Mouse (Mus musculus) forebrain, embryonic 13.5 days (tissue): ENCODE data around the gene Sec1. TPM values are rescaled to one million over a fixed set of nuclear protein-coding genes. Genes with fewer than 3 reads are reported as not detected.

Experiments
- ATAC-seq: fragments of 200-750 bp; cut with Nextera tagmentation; 2 replicates; pipeline ENCODE4 v1.8.0; 2017
- H3K27ac ChIP-seq: fragments of 300-500 bp; sonication (generic); 2 replicates; pipeline ENCODE4 v1.5.1; 2015; ENCODE audit warnings: inconsistent platforms, mild to moderate bottlenecking, moderate library complexity
- H3K27me3 ChIP-seq: fragments of 300-500 bp; sonication (generic); 2 replicates; pipeline ENCODE4 v1.6.1; 2015; ENCODE audit warnings: mild to moderate bottlenecking, inconsistent platforms
- H3K36me3 ChIP-seq: fragments of 300-500 bp; sonication (generic); 2 replicates; pipeline ENCODE4 v1.6.1; 2015; ENCODE audit warnings: mild to moderate bottlenecking, inconsistent platforms; ENCODE audit not compliant: poor library complexity, severe bottlenecking
- H3K4me1 ChIP-seq: fragments of 300-500 bp; sonication (generic); 2 replicates; pipeline ENCODE4 v1.6.1; 2015; ENCODE audit warnings: inconsistent platforms
- H3K4me2 ChIP-seq: fragments of 300-500 bp; sonication (generic); 2 replicates; pipeline ENCODE4 v1.6.1; 2015; ENCODE audit warnings: inconsistent platforms, mild to moderate bottlenecking, moderate library complexity
- H3K4me3 ChIP-seq: fragments of 300-500 bp; sonication (generic); 2 replicates; pipeline ENCODE4 v1.5.1; 2015; ENCODE audit warnings: mild to moderate bottlenecking, inconsistent platforms
- H3K9ac ChIP-seq: fragments of 300-500 bp; sonication (generic); 2 replicates; pipeline ENCODE4 v1.6.1; 2015; ENCODE audit warnings: mild to moderate bottlenecking, inconsistent platforms
- H3K9me3 ChIP-seq: fragments of 300-500 bp; sonication (generic); replicated peaks from 2 replicates; pipeline ENCODE4 v1.6.1; 2016; ENCODE audit warnings: inconsistent platforms
- WGBS: fragments of 180-500 bp; shearing (Covaris S2); methylation state at CpG from one replicate; pipeline ENCODE4 v1.1.7; 2015; 5-methylcytosine and 5-hydroxymethylcytosine counted together
- polyA plus RNA-seq: library from polyadenylated mRNA; unstranded; fragments of >200 nt; fragmentation: Nextera tagmentation; extraction: Ambion mirVana; gene quantifications from 2 replicates; pipeline ENCODE4 v1.2.1, GENCODE M21; 2015

Gene Sec1
- polyA plus RNA-seq, 1 experiment from 2014 or later = 0.17 TPM

GRCm38 (mm10) chr7:45709036-45709435 lies 14.8 kb upstream of the Sec1 start:
- no peaks in the 10 kb centered on the region for H3K9me3 ChIP-seq
- H3K4me1 ChIP-seq = peaks cover 62% of the 10 kb centered on the region
- H3K9ac ChIP-seq = no peak overlapping the region
- no peaks in the 10 kb centered on the region for H3K27me3 ChIP-seq
- H3K4me2 ChIP-seq = peak overlapping the region; percentile 99; the same call in 1 of the 2 replicates
- ATAC-seq = 0 out of 2 replicates have a peak, but pooled peaks have one; percentile 3
- peak overlapping the region; percentile 65 for H3K27ac ChIP-seq
- no peak overlapping the region for H3K4me3 ChIP-seq
- H3K36me3 ChIP-seq = peaks cover 40% of the 10 kb centered on the region
- 49% methylated on average over 6 of the region's 6 CpGs for WGBS

DNA sequence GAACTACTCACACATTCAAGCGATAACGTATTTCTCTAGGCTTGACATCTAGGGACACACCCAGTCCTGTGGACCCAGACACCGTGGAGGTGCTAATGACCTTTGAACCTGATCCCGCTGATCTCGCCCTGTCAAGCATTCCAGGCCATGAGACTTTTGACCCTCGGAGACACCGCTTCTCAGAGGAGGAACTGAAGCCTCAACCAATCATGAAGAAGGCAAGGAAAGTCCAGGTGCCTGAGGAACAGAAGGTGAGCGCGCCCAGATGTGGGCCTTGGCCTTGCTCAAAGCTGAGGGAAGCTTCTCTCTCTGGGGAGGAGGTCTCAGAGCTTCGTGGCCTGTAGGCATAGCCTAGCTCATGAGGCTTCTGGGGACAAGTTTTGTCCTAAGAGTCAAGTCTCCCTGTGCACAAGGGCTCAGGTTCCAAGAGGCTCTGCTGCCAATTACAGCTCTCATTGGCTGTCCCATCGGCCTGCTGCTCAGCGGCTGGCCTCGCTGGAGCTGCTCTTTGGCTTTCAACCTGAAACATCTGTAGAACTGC lies 14.1 kb upstream of the Sec1 start:
- no peak for ATAC-seq
- H3K4me3 ChIP-seq = no peak overlapping the region
- no peaks in the 10 kb centered on the region for H3K27me3 ChIP-seq
- H3K27ac ChIP-seq = peak overlapping the region; percentile 59
- peaks cover 68% of the 10 kb centered on the region for H3K4me1 ChIP-seq
- peaks cover 37% of the 10 kb centered on the region for H3K36me3 ChIP-seq
- peak overlapping the region; percentile 6 for H3K9ac ChIP-seq
- no peaks in the 10 kb centered on the region for H3K9me3 ChIP-seq
- peak overlapping the region; percentile 99 for H3K4me2 ChIP-seq
- 59% methylated on average over 13 of the region's 13 CpGs for WGBS

- H3K4me2 ChIP-seq = peak overlapping the region; percentile 99
- H3K9me3 ChIP-seq = no peaks in the 10 kb centered on the region
- H3K9ac ChIP-seq = peak overlapping the region; percentile 57
- peak overlapping the region; percentile 75 for H3K27ac ChIP-seq
- WGBS = under 1% methylated on average over 27 of the region's 27 CpGs
- H3K36me3 ChIP-seq = peaks cover 29% of the 10 kb centered on the region
- no peaks in the 10 kb centered on the region for H3K27me3 ChIP-seq
- peak overlapping the region; percentile 57 for H3K4me3 ChIP-seq
- no peak for ATAC-seq
- H3K4me1 ChIP-seq = peaks cover 72% of the 10 kb centered on the region
These were observed 13.3 kb upstream of the Sec1 start for GRCm38 (mm10) chr7:45707375-45707967.

DNA sequence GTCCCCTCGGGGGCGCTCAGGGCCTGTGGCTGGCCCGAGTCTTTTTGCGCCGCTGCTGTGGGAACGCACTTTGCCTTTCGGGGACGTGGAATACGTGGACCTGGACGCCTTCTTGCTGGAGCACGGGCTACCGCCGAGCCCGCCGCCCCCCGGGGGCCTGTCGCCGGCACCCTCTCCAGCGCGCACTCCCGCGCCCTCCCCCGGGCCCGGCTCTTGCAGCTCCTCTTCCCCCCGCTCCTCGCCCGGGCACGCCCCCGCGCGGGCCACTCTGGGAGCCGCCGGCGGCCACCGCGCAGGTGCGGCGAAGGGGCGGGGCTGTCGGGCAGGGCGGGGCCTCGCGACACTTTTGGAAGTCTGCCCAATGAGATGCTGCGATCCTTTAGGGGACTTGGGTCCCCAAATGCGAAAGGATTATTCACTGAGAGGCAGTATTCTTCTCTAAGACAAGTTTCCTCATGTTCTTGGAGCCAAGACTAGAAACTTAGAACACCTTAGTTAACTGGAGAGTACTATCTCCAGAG lies 12.6 kb upstream of the Sec1 start:
- ATAC-seq = no peak
- Histone ChIP-seq H3K4me3 (peak overlapping the region; percentile 57), H3K27ac (peak overlapping the region; percentile 75), H3K4me2 (peak overlapping the region; percentile 99), H3K4me1 (peaks cover 72% of the 10 kb centered on the region), H3K9me3 (no peaks in the 10 kb centered on the region), H3K9ac (peak overlapping the region; percentile 83), H3K36me3 (peaks cover 22% of the 10 kb centered on the region), H3K27me3 (no peaks in the 10 kb centered on the region)
- WGBS = under 1% methylated on average over 44 of the region's 45 CpGs

DNA sequence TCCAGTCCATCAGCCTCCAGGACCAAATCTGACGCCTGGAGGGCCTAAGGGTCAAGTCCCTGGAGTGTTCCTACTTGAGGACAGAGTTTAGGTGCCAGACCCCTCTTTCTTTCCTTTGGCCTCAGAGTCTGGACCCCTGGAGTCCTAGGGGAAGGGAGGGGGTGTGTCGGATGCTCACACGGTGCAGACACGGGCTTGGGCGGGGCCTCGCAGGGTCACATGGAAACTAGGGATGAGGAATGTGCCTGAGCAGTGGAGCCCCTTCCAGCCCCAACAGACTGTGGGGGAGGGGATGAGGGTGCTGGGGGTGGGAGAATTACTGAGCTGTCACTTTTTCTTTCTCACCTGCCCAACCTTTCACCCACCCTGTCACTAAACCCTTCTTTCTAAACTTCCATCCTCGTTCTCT lies 11.7 kb upstream of the Sec1 start:
- no peak for ATAC-seq
- Histone ChIP-seq H3K36me3 (peaks cover 13% of the 10 kb centered on the region), H3K4me1 (peaks cover 81% of the 10 kb centered on the region), H3K4me2 (peak overlapping the region; percentile 99), H3K9me3 (no peaks in the 10 kb centered on the region), H3K27ac (0 out of 2 replicates have a peak overlapping the region, but pooled peaks have one; percentile 55), H3K27me3 (no peaks in the 10 kb centered on the region), H3K9ac (peak overlapping the region; percentile 83), H3K4me3 (peak overlapping the region; percentile 57)
- WGBS = under 1% methylated on average over 7 of the region's 7 CpGs

DNA sequence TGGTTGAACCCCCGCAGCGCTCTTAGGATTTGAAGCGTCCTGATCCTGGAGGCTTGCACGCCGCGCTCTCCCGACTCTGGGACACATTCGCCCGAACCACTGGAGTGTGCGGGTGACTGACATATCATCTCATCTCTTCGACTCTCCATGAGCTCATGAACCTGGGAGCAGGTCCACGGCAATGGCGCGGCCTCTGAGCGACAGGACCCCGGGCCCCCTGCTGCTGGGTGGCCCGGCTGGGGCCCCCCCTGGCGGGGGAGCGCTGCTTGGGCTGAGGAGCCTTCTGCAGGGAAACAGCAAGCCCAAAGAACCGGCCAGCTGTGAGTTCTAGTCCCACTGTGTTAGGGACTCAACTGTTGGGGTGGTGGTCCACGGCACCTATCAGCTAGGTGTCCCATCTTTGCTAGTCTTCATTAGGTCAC lies 11.3 kb upstream of the Sec1 start:
- peak overlapping the region; percentile 83 for H3K9ac ChIP-seq
- peaks cover 9% of the 10 kb centered on the region for H3K36me3 ChIP-seq
- no peak for ATAC-seq
- peaks cover 81% of the 10 kb centered on the region for H3K4me1 ChIP-seq
- peaks cover 2% of the 10 kb centered on the region; the same call in 1 of the 2 replicates for H3K27me3 ChIP-seq
- peak overlapping the region; percentile 57 for H3K4me3 ChIP-seq
- under 1% methylated on average over 21 of the region's 21 CpGs for WGBS
- no peaks in the 10 kb centered on the region for H3K9me3 ChIP-seq
- H3K4me2 ChIP-seq = peak overlapping the region; percentile 99
- peak overlapping the region; percentile 55 for H3K27ac ChIP-seq

- H3K4me3 ChIP-seq = peak within 1 kb of the TSS; percentile 57
- H3K9ac ChIP-seq = peak within 1 kb of the TSS; percentile 83
- H3K4me2 ChIP-seq = peak within 1 kb of the TSS; percentile 99
- WGBS = under 1% methylated on average over 36 of the region's 36 CpGs
- peaks cover 81% of the 10 kb centered on the region for H3K4me1 ChIP-seq
- H3K27ac ChIP-seq = peak within 1 kb of the TSS; percentile 90
- no peaks in the 10 kb centered on the region for H3K9me3 ChIP-seq
- peaks cover 3% of the 10 kb centered on the region for H3K36me3 ChIP-seq
- peaks cover 7% of the 10 kb centered on the region for H3K27me3 ChIP-seq
- peak; percentile 89 for ATAC-seq
These were observed 10.7 kb upstream of the Sec1 start, which contains the start of gene Dbp for GRCm38 (mm10) chr7:45704730-45705442. Gene Dbp, plus strand, starts transcription at chr7:45705088.

DNA sequence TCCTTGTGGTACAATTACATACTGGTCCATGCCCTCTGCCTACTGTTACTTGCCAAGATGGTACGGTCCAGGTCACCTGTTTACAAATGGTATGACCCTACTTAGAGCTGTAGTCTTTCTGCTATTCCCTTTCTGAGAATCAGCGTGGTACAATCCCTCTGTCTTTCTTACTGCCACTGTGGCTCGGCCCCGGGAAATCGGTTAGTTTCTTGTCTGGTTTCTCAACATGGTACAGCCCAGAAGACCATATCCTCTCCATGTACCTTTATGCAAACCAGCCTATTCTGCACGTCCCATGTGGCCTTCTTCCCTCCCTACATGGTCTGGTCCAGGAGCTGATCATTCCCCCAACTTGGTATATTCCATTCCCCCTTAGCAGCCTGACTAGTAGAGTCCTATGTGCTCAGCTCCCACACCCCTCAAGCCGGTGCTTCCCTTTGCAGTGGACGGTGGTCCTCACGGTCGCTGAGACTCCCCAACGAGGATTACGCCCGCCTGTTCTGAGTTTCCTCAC lies 9.9 kb upstream of the Sec1 start:
- Histone ChIP-seq H3K9ac (peak overlapping the region; percentile 67), H3K4me2 (peak overlapping the region; percentile 99), H3K4me1 (peaks cover 80% of the 10 kb centered on the region), H3K27ac (peak overlapping the region; percentile 90), H3K4me3 (peak overlapping the region; percentile 57), H3K36me3 (no peaks in the 10 kb centered on the region), H3K27me3 (peaks cover 15% of the 10 kb centered on the region), H3K9me3 (no peaks in the 10 kb centered on the region)
- WGBS = 0% methylated on average over 13 of the region's 13 CpGs
- ATAC-seq = peak; percentile 28

- peak overlapping the region; percentile 67 for H3K9ac ChIP-seq
- 35% methylated on average over 12 of the region's 12 CpGs for WGBS
- ATAC-seq = no peak
- peak overlapping the region; percentile 99 for H3K4me2 ChIP-seq
- H3K9me3 ChIP-seq = no peaks in the 10 kb centered on the region
- peaks cover 20% of the 10 kb centered on the region for H3K27me3 ChIP-seq
- peak overlapping the region; percentile 90 for H3K27ac ChIP-seq
- peaks cover 75% of the 10 kb centered on the region for H3K4me1 ChIP-seq
- H3K4me3 ChIP-seq = peak overlapping the region; percentile 57
- H3K36me3 ChIP-seq = no peaks in the 10 kb centered on the region
These were observed 9.4 kb upstream of the Sec1 start for GRCm38 (mm10) chr7:45703521-45704033.

DNA sequence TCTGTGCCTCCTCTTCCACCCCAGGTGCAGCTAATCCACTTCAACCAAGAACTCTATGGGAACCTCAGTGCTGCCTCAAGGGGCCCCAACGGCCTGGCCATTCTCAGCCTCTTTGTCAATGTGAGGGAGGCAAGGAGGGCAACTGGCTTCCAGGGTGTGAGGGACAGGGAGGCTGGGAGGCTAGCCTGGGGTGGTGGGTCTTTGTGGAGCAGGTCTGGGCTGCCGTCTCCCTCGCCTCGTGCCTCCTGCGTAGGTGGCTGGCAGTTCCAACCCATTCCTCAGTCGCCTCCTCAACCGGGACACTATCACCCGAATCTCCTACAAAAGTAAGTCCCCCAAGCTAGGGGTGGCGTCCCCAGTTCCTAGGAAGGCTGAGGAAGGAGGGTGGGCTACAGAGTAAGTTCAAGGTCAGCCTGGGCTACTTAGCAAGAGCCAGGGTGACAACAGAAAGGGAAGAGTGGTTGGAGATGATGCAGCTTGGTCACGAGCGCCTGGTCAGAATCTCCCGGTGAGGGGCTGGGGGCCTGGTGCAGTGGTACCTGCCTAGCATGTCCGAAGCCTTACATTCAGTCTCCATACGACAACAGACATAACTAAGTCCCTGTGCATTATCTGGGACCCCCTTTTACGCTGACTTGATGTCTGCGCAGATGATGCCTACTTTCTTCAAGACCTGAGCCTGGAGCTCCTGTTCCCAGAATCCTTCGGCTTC lies 8.8 kb upstream of the Sec1 start:
- H3K9ac ChIP-seq = no peak overlapping the region

GRCm38 (mm10) chr7:45702316-45702715 lies 8.1 kb upstream of the Sec1 start:
- H3K36me3 ChIP-seq = no peaks in the 10 kb centered on the region
- no peak overlapping the region for H3K9ac ChIP-seq
- no peaks in the 10 kb centered on the region for H3K9me3 ChIP-seq
- H3K4me2 ChIP-seq = no peak overlapping the region
- H3K27ac ChIP-seq = no peak overlapping the region
- no peak for ATAC-seq
- no peak overlapping the region for H3K4me3 ChIP-seq
- 93% methylated on average over 11 of the region's 11 CpGs for WGBS
- H3K4me1 ChIP-seq = peaks cover 62% of the 10 kb centered on the region
- H3K27me3 ChIP-seq = peaks cover 27% of the 10 kb centered on the region

More for the DNA sequence above, 8.8 kb upstream of the Sec1 start:
- no peaks in the 10 kb centered on the region for H3K9me3 ChIP-seq
- H3K27ac ChIP-seq = peak overlapping the region; percentile 90; the same call in 1 of the 2 replicates
- H3K4me3 ChIP-seq = no peak overlapping the region
- peak overlapping the region; percentile 99 for H3K4me2 ChIP-seq
- 92% methylated on average over 17 of the region's 17 CpGs for WGBS
- H3K4me1 ChIP-seq = peaks cover 69% of the 10 kb centered on the region
- H3K36me3 ChIP-seq = no peaks in the 10 kb centered on the region
- ATAC-seq = no peak
- H3K27me3 ChIP-seq = peaks cover 25% of the 10 kb centered on the region
